34 mouse cellular contexts compared by ENCODE assay signal in genomic region chr11:4041123-4041625, GRCm38 (mm10). TPM values are rescaled to one million over a fixed set of nuclear protein-coding genes. Genes with fewer than 3 reads are reported as not detected.
"Had no signal": no experiment of that assay in that cellular context is flagged by ENCODE, and none has a peak within 500 bp of the region (broad histone marks: within the 10 kb centered on the region; RNA-seq: fewer than 3 reads in every experiment).

No protein-coding gene starts in this region.

- H3K36me3 ChIP-seq: embryonic facial prominence, embryonic 10.5 days; embryonic facial prominence, embryonic 12.5 days; embryonic facial prominence, embryonic 13.5 days; embryonic facial prominence, embryonic 15.5 days; forebrain, embryonic 10.5 days; forebrain, embryonic 12.5 days; forebrain, embryonic 15.5 days had no signal

- H3K9ac ChIP-seq: embryonic facial prominence, embryonic 12.5 days; embryonic facial prominence, embryonic 13.5 days; embryonic facial prominence, embryonic 15.5 days; forebrain, embryonic 12.5 days; forebrain, embryonic 13.5 days; forebrain, embryonic 15.5 days; forebrain, postnatal 0 days had no signal

- ATAC-seq: forebrain, embryonic 13.5 days; forebrain, embryonic 14.5 days; forebrain, embryonic 15.5 days; forebrain, embryonic 16.5 days; forebrain, postnatal 0 days had no signal

- DNase-seq: cerebellum, adult 2 months; cerebellum, adult 8-10 months; cerebellum, adult 9-10 months; cerebellum, adult 9-11 months; cerebellum, postnatal 10 days; cerebellum, postnatal 14 days; cerebellum, postnatal 25 days; cerebellum, postnatal 36 days; embryo, embryonic 11 days; forebrain, postnatal 0 days; gastrocnemius, adult 2 months; gastrocnemius, postnatal 10 days; gastrocnemius, postnatal 14 days; gastrocnemius, postnatal 25 days; gastrocnemius, postnatal 36 days; heart, adult 2 months had no signal

- H3K4me3 ChIP-seq: embryonic facial prominence, embryonic 10.5 days; embryonic facial prominence, embryonic 12.5 days; embryonic facial prominence, embryonic 13.5 days; embryonic facial prominence, embryonic 15.5 days; erythroblast, embryonic 14.5 days; forebrain, embryonic 10.5 days; forebrain, embryonic 12.5 days; forebrain, embryonic 13.5 days; forebrain, embryonic 15.5 days; gastrocnemius, adult 2 months; heart, adult 2 months had no signal

- H3K4me1 ChIP-seq: embryonic facial prominence, embryonic 10.5 days; embryonic facial prominence, embryonic 12.5 days; embryonic facial prominence, embryonic 13.5 days; embryonic facial prominence, embryonic 15.5 days; forebrain, embryonic 10.5 days; forebrain, embryonic 12.5 days; forebrain, embryonic 13.5 days; forebrain, embryonic 15.5 days had no signal

- H3K27ac ChIP-seq: embryonic facial prominence, embryonic 10.5 days; embryonic facial prominence, embryonic 12.5 days; embryonic facial prominence, embryonic 13.5 days; embryonic facial prominence, embryonic 15.5 days; forebrain, embryonic 10.5 days; forebrain, embryonic 12.5 days; forebrain, embryonic 13.5 days; forebrain, embryonic 15.5 days; gastrocnemius, adult 2 months; heart, adult 2 months had no signal

- H3K4me2 ChIP-seq: embryonic facial prominence, embryonic 12.5 days; embryonic facial prominence, embryonic 13.5 days; embryonic facial prominence, embryonic 15.5 days; forebrain, embryonic 12.5 days; forebrain, embryonic 13.5 days; forebrain, embryonic 15.5 days had no signal

- H3K9me3 ChIP-seq: embryonic facial prominence, embryonic 10.5 days; embryonic facial prominence, embryonic 12.5 days; embryonic facial prominence, embryonic 13.5 days; embryonic facial prominence, embryonic 15.5 days; forebrain, embryonic 10.5 days; forebrain, embryonic 12.5 days; forebrain, embryonic 13.5 days; forebrain, embryonic 15.5 days had no signal

- H3K27me3 ChIP-seq: embryonic facial prominence, embryonic 12.5 days; embryonic facial prominence, embryonic 13.5 days; embryonic facial prominence, embryonic 15.5 days; forebrain, embryonic 12.5 days; forebrain, embryonic 13.5 days; forebrain, embryonic 15.5 days had no signal

RNA-seq across cellular contexts. Expression of gene Sec14l4, which starts 9.9 kb away (rescaled TPM):
- total RNA-seq: common myeloid progenitor, adult 5-6 weeks; forebrain, postnatal 0 days; gastrocnemius, adult 18-20 months; gastrocnemius, adult 2 months; gastrocnemius, adult 8-10 months; gastrocnemius, postnatal 14 days; gastrocnemius, postnatal 25 days; gastrocnemius, postnatal 36 days; granulocyte monocyte progenitor cell, adult 5-6 weeks had no signal
- polyA plus RNA-seq: embryonic facial prominence, embryonic 10.5 days; embryonic facial prominence, embryonic 11.5 days; embryonic facial prominence, embryonic 12.5 days; erythroblast, embryonic 14.5 days; forebrain, embryonic 10.5 days; forebrain, embryonic 11.5 days; forebrain, embryonic 12.5 days; forebrain, embryonic 13.5 days; forebrain, embryonic 14.5 days; forebrain, embryonic 15.5 days; forebrain, embryonic 16.5 days; forebrain, postnatal 0 days had no signal

RNA-seq across cellular contexts. Expression of gene Sec14l3, which starts 23.5 kb away (rescaled TPM):
- total RNA-seq: common myeloid progenitor, adult 5-6 weeks; gastrocnemius, adult 18-20 months; gastrocnemius, adult 2 months; gastrocnemius, adult 8-10 months; gastrocnemius, postnatal 10 days; gastrocnemius, postnatal 14 days; gastrocnemius, postnatal 25 days; gastrocnemius, postnatal 36 days; gastrocnemius, postnatal 4 days; granulocyte monocyte progenitor cell, adult 5-6 weeks; heart, adult 2 months had no signal
- polyA plus RNA-seq: cerebellum, adult 2 months; embryonic facial prominence, embryonic 10.5 days; embryonic facial prominence, embryonic 11.5 days; embryonic facial prominence, embryonic 12.5 days; embryonic facial prominence, embryonic 13.5 days; erythroblast, embryonic 14.5 days; forebrain, embryonic 10.5 days had no signal

RNA-seq across cellular contexts. Expression of gene Gal3st1, which starts 57.7 kb away (rescaled TPM):
- polyA plus RNA-seq: erythroblast, embryonic 14.5 days had no signal
